Mouse (Mus musculus): ENCODE measurements around the gene Psmb5. TPM values are rescaled to one million over a fixed set of nuclear protein-coding genes. Genes with fewer than 3 reads are reported as not detected.

Psmb5 gene
- polyA plus RNA-seq, 1 experiment from 2014 or later: 360 TPM

DNA sequence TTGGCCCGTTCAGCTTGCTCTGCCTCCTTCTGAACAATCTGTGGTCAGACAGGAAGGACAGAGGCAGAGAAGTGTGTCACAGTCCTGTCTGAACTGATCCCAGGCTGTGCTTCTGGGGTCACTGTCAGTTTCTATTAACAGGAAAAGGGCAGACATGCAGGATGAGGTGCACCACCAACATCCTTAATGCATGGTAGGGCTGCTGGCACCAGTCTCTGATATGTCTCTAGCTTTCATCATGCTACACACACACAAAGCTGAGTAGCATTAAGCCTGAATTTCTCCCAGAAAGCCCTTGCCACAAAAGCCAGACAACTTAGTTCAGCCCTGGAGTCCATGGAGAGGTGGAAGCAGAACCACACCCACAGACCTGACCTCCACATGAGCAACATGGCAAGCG lies 25.2 kb upstream of the Psmb5 start:
- 91% methylated on average over 2 of the region's 2 CpGs for WGBS
- Histone ChIP-seq H3K9me3 (no peaks in the 10 kb centered on the region), H3K27ac (no peak overlapping the region), H3K27me3 (replicated peaks) (no peaks in the 10 kb centered on the region), H3K4me1 (replicated peaks) (peaks cover 16% of the 10 kb centered on the region), H3K36me3 (peaks cover 52% of the 10 kb centered on the region), H3K4me3 (replicated peaks) (no peak overlapping the region), H3K9ac (no peak overlapping the region), H3K4me2 (replicated peaks) (no peak overlapping the region)
- ATAC-seq: no peak

DNA sequence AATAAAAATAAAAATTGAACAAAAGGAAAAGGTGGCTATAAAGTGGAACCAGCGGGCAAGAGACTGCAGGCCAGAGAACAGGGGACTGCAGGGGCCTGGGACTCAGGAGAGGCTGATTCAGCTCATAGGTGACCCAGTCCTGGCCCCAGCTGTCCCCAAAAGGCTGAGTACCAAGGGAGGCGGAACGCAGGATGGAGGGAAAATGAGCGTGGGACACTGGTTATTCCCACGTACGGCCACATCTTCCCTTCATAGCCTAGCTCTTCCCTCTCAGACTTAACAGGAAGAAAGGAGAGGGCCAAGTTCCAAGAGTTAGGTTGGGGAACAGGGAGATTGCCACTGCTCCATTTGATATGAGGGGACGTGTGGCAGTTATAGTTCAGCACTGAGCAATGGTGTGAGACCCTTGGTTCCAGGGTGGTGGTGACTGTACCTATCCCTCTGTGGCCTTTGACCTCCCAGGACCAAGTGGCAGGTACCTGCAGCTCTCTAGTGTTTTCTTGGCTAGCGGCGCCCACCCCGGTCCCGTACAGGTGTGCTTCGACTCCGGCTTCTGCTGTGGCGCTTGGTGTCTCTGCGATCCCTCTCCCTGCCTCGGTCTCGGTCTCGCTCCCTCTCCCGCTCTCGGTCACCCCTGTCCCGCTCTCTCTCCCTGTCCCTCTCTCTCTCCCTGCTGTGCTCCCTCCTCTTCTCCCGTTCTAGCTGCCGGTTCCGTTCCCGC lies 24.6 kb upstream of the Psmb5 start:
- Histone ChIP-seq H3K4me3 (replicated peaks) (no peak overlapping the region), H3K27me3 (replicated peaks) (no peaks in the 10 kb centered on the region), H3K9ac (no peak overlapping the region), H3K9me3 (no peaks in the 10 kb centered on the region), H3K4me1 (replicated peaks) (peaks cover 16% of the 10 kb centered on the region), H3K36me3 (peaks cover 50% of the 10 kb centered on the region), H3K27ac (no peak overlapping the region), H3K4me2 (replicated peaks) (no peak overlapping the region)
- 83% methylated on average over 25 of the region's 25 CpGs for WGBS
- no peak for ATAC-seq

DNA sequence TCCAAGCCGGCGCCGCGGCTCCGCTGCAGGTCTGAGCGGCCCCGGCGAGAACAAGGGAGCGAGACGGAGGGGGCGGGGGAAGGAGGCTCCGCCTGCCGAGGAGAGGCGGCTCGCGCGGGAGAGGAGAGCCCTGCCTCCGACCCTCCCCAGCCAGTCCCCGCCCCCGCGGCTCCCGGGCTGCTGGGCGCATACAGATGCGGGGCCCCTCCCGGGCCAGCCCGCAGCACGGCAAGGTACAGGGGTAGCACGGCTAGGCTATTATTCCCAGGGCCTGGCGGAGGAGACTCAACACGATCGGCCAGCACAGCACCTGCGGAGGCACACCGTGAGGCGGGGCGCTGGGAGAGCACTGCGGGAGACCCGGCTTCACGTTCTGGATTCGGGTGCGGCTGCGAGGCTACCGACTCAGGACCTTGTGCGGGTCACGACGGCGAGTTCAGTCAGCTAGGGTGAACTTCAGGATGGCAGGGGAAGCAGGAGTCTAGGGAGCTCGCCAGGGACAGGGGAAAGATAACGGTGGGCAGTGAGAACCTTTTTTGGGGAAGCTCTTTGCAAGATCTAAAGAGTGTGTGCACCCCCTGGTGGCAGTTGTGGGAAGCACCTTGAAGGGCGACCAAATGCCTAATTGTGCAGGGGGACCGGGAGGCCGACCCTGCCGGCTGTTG lies 23.6 kb upstream of the Psmb5 start, which contains the start of gene Cdh24:
Cdh24 (minus strand) TSS at position 60 of the 665 bp plus-strand sequence.
- Histone ChIP-seq H3K36me3 (peaks cover 40% of the 10 kb centered on the region), H3K9me3 (no peaks in the 10 kb centered on the region)
- ATAC-seq: peak; percentile 97

DNA sequence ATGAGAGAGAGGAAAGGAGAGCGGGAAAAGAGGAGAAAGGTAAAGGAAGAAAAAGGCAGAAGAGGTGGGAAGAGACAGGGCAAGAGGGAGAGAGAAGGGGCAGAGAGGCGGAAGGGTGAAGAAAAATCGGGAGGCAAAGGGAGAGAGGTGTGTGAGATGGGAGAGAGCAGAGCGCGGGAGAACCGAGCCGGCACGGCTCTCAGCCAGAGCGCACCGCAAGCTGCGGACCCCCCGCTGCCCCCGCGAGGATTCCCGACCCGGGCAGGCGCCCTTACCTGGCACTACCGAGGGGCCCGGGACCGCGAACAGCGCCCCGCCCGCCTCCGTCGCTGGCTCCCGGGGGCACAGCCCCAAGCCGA lies 23.1 kb upstream of the Psmb5 start, which contains the start of gene Gm17606:
Gm17606 (plus strand) TSS at position 7 of the 359 bp plus-strand sequence.
- peak; percentile 42 for ATAC-seq
- Histone ChIP-seq H3K9ac (peak within 1 kb of the TSS; percentile 83), H3K4me1 (replicated peaks) (peaks cover 16% of the 10 kb centered on the region), H3K9me3 (no peaks in the 10 kb centered on the region), H3K4me2 (replicated peaks) (peak within 1 kb of the TSS; percentile 89), H3K27me3 (replicated peaks) (no peaks in the 10 kb centered on the region), H3K27ac (peak within 1 kb of the TSS; percentile 67), H3K4me3 (replicated peaks) (peak within 1 kb of the TSS; percentile 74), H3K36me3 (peaks cover 38% of the 10 kb centered on the region)
- WGBS: under 1% methylated on average over 28 of the region's 28 CpGs

More for the DNA sequence above, 23.6 kb upstream of the Psmb5 start, which contains the start of gene Cdh24:
- peaks cover 16% of the 10 kb centered on the region for H3K4me1 ChIP-seq (replicated peaks)
- WGBS: 0% methylated on average over 51 of the region's 52 CpGs
- H3K27ac ChIP-seq: peak within 1 kb of the TSS; percentile 67
- H3K9ac ChIP-seq: peak within 1 kb of the TSS; percentile 83
- H3K27me3 ChIP-seq (replicated peaks): no peaks in the 10 kb centered on the region
- peak within 1 kb of the TSS; percentile 74 for H3K4me3 ChIP-seq (replicated peaks)
- H3K4me2 ChIP-seq (replicated peaks): peak within 1 kb of the TSS; percentile 89

DNA sequence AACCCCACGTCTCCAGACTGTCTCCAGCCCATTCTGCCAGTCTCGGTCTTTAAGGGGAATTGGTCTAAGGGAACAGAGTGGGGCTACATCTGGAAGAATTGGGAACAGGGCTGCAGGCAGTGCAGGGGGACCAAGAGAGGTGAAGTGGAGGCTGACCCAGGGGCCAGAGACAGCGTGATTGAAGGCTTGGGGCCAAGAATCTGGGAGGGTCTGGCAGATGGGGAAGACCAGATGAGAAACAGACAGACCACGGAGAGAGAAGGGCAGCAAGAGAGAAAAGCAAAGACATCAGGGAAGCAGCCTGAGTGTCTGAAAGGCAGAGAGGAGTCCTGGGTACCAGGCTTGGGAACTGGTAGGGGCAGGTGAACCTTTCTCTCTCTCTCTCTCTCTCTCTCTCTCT lies 22.3 kb upstream of the Psmb5 start:
- Histone ChIP-seq H3K9ac (0 out of 2 replicates have a peak overlapping the region, but pooled peaks have one; percentile 28), H3K9me3 (no peaks in the 10 kb centered on the region), H3K4me2 (replicated peaks) (peak overlapping the region; percentile 89), H3K4me1 (replicated peaks) (peaks cover 16% of the 10 kb centered on the region), H3K27ac (no peak overlapping the region; the same call in 1 of the 2 replicates), H3K36me3 (peaks cover 34% of the 10 kb centered on the region), H3K27me3 (replicated peaks) (no peaks in the 10 kb centered on the region), H3K4me3 (replicated peaks) (peak overlapping the region; percentile 74)
- WGBS: 20% methylated on average over 4 of the region's 4 CpGs
- no peak for ATAC-seq

DNA sequence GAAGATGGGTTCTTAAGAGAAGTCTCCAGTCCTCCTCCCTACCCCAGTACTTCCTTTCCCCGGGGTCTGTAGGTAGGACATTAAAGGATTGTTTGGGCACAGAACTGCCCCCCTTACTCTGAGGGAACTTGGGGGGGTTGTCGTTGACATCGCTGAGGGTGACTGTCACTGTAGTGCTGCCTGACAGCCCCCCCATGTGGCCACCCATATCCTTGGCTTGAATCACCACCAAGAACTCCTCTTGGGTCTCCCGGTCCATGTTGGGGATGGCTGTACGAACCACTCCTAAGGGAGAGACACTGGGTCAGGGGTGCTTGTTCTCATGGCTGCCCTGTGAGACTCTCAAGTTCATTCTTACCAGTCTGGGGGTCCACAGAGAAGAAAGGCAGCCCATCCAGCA lies 20.4 kb upstream of the Psmb5 start:
- ATAC-seq: no peak
- WGBS: 67% methylated on average over 5 of the region's 5 CpGs
- peaks cover 16% of the 10 kb centered on the region for H3K4me1 ChIP-seq (replicated peaks)
- H3K27ac ChIP-seq: no peak overlapping the region
- peaks cover 18% of the 10 kb centered on the region for H3K36me3 ChIP-seq
- H3K9me3 ChIP-seq: no peaks in the 10 kb centered on the region
- no peak overlapping the region for H3K4me2 ChIP-seq (replicated peaks)
- H3K4me3 ChIP-seq (replicated peaks): no peak overlapping the region
- no peak overlapping the region for H3K9ac ChIP-seq
- H3K27me3 ChIP-seq (replicated peaks): no peaks in the 10 kb centered on the region

DNA sequence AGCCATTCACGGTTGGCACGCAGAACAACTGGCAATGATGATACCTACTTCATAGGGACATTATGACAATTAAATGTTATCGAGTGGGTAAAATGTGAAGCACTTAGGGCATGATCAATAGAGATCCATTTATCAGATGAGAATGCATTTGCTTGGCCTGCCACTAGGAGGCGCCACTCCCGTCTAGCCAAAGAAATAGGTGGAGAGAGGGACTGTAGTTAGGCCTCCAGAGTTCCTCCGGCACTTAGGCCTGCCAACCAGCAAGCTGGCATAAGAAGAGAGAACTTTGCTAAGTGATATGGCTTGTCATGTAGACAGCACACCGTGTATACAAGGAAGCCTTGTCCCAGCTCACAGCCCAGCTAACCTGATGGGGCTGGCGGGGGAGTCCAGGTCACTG lies 19.1 kb upstream of the Psmb5 start:
- no peak overlapping the region for H3K4me2 ChIP-seq (replicated peaks)
- H3K27ac ChIP-seq: no peak overlapping the region
- H3K4me3 ChIP-seq (replicated peaks): no peak overlapping the region
- H3K9me3 ChIP-seq: no peaks in the 10 kb centered on the region
- peaks cover 10% of the 10 kb centered on the region for H3K36me3 ChIP-seq
- H3K27me3 ChIP-seq (replicated peaks): no peaks in the 10 kb centered on the region
- no peak for ATAC-seq
- H3K4me1 ChIP-seq (replicated peaks): peaks cover 16% of the 10 kb centered on the region
- 56% methylated on average over 8 of the region's 8 CpGs for WGBS
- no peak overlapping the region for H3K9ac ChIP-seq

DNA sequence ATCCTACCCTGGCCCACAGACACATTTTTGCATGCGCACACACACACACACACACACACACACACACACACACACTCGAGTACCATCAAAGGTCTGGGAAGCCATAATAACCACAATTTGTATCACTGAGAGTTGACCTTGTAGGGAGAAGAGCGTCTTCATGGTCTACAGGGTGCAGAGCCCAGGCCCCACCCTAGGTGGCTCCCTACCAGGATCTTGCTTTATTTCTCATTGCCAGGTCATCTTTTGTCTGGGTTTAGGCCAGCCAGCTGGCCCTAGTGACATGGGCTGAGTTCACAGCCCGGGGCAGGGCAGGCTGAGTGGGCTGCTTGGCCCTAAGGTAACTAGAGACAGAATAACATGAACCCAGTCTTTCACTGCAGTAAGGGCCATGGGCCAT lies 16.4 kb upstream of the Psmb5 start:
- 80% methylated on average over 4 of the region's 4 CpGs for WGBS
- H3K4me3 ChIP-seq (replicated peaks): no peak overlapping the region
- no peak overlapping the region for H3K9ac ChIP-seq
- H3K4me2 ChIP-seq (replicated peaks): no peak overlapping the region
- H3K27me3 ChIP-seq (replicated peaks): no peaks in the 10 kb centered on the region
- H3K27ac ChIP-seq: no peak overlapping the region
- H3K4me1 ChIP-seq (replicated peaks): 0 out of 2 replicates have a peak, but pooled peaks cover 3% of the 10 kb centered on the region
- no peak for ATAC-seq
- peaks cover 10% of the 10 kb centered on the region for H3K36me3 ChIP-seq
- H3K9me3 ChIP-seq: no peaks in the 10 kb centered on the region

DNA sequence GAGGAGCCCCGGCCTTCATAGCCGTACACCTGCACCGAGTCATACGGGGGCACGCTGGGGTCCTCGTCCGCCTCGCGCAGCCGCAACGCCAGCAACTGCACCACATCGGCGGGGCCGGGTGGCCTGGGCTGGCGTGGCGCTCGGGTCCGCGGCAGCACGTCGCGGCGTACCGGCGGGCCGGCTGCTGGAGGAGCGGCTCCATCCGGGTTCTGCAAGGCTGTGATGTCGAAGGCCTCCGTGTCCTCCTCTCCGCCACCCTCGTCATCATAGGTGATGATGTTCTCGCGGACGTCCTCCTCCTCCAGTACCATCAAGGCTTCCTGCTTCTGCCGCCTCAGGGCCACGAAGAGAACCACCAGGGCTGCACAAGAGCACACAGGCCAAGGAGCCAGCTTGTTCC lies 14.4 kb upstream of the Psmb5 start:
- Histone ChIP-seq H3K27me3 (replicated peaks) (no peaks in the 10 kb centered on the region), H3K4me1 (replicated peaks) (no peaks in the 10 kb centered on the region), H3K36me3 (peaks cover 10% of the 10 kb centered on the region), H3K9ac (no peak overlapping the region), H3K9me3 (no peaks in the 10 kb centered on the region), H3K27ac (no peak overlapping the region), H3K4me3 (replicated peaks) (no peak overlapping the region), H3K4me2 (replicated peaks) (no peak overlapping the region)
- 93% methylated on average over 36 of the region's 37 CpGs for WGBS
- no peak for ATAC-seq

DNA sequence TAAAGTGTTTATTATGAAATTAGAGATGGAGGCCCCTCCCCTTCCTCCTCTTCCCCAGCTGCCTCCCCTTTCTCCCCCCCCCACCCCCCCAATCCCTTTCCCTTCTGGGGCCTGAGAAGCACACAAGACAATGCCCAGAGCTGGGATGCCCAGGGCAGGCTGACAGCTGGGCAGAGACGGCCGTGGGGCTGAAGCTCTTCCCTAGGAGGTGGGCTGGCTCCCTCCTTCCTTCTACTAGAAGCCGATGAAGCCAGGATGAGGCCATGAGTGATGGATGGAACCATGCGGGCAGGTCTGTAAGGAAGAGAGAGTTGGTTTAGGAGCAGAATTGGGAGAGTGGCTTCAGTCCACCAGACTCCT lies 13.4 kb upstream of the Psmb5 start:
- Histone ChIP-seq H3K27ac (no peak overlapping the region), H3K27me3 (replicated peaks) (no peaks in the 10 kb centered on the region), H3K4me2 (replicated peaks) (no peak overlapping the region), H3K4me1 (replicated peaks) (no peaks in the 10 kb centered on the region), H3K4me3 (replicated peaks) (no peak overlapping the region), H3K36me3 (peaks cover 10% of the 10 kb centered on the region), H3K9me3 (no peaks in the 10 kb centered on the region), H3K9ac (no peak overlapping the region)
- no peak for ATAC-seq
- 57% methylated on average over 4 of the region's 4 CpGs for WGBS

DNA sequence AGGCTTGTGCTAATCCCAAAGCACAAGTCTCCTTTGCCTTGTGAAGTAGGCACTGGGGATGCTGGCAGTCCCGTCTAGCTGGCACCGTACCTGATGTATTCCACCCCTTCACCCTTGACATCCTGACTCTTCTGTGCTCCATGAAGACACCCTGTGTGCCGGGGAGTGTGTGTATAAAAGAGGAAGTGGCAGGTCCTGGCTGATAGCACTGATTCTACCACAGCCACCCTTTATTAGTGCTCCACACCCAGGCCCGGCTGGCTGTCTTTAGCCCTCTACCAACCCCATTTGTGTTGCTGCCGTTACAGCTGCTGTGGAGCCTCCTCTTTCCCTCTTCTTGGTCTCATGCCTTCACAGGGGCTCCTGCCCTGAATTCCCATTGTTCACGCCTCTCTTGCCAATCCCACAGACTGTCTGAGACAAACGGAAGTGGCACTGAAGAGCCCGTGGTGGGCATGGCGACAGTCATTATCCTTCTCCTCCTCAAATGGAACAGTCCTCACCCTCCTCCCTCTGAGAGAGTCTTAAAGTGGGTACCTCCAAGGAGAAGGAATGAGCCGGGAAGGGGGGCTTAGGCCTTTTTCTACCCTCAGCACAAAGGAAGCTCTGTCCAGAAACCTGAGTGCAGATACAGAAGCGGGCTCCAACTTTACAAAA lies 12.9 kb upstream of the Psmb5 start:
- peaks cover 6% of the 10 kb centered on the region for H3K36me3 ChIP-seq
- H3K9me3 ChIP-seq: no peaks in the 10 kb centered on the region
- no peak for ATAC-seq
- H3K27ac ChIP-seq: no peak overlapping the region
- H3K4me1 ChIP-seq (replicated peaks): no peaks in the 10 kb centered on the region
- WGBS: 81% methylated on average over 11 of the region's 11 CpGs
- no peak overlapping the region for H3K4me3 ChIP-seq (replicated peaks)
- no peak overlapping the region for H3K9ac ChIP-seq
- H3K27me3 ChIP-seq (replicated peaks): no peaks in the 10 kb centered on the region
- no peak overlapping the region for H3K4me2 ChIP-seq (replicated peaks)

DNA sequence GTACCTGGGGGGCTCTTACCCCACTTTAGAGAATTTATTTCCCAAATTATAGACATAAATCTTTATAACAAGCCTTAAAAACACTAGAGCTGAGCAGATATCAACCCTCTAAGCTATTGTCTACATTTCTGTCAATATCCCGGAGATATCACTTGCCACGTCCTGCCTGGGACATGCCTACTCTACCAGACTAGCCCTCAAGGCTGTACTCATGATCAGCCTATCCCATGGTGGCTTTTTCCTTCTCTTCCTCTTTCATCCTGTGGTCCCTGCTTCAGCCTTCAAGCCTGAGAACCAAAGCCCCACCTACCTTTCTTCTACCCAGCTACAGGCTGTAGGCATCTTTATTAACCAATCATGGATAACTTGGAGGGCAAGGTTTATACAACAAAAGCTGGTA lies 12.0 kb upstream of the Psmb5 start:
- no peak overlapping the region for H3K27ac ChIP-seq
- H3K36me3 ChIP-seq: peaks cover 5% of the 10 kb centered on the region
- no peak overlapping the region for H3K9ac ChIP-seq
- H3K4me1 ChIP-seq (replicated peaks): no peaks in the 10 kb centered on the region
- 86% methylated on average over 2 of the region's 2 CpGs for WGBS
- no peaks in the 10 kb centered on the region for H3K27me3 ChIP-seq (replicated peaks)
- H3K4me3 ChIP-seq (replicated peaks): no peak overlapping the region
- no peak for ATAC-seq
- no peaks in the 10 kb centered on the region for H3K9me3 ChIP-seq
- H3K4me2 ChIP-seq (replicated peaks): no peak overlapping the region

Measured in intestine, embryonic 15.5 days (tissue).